Mouse (Mus musculus): ENCODE measurements around the gene Disp3. TPM values are rescaled to one million over a fixed set of nuclear protein-coding genes. Genes with fewer than 3 reads are reported as not detected.
A peak's percentile ranks its signal among the peaks of the same experiment; 100 is the strongest.

Gene Disp3
- polyA plus RNA-seq, 1 experiment from 2014 or later, result 12.2 TPM

DNA sequence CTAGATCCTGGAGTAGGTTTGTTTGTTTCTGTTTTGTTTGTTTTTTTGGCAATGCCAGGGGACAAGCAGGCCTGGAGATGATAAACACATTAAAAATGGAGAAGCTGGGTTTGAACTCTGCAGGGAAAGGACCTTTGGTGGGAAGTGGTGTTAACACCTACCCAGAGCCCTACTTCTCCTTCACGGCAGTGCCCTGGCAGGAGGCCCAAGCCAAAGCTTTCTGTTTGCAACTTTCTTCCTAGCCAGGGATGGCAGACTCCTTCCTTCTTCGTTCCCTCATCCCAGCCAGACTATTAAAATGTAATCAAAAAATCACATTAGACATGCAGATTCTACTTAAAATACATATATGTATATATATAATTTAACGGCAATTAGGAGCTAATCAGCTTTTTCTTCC is 13.1 kb downstream of the Disp3 start:
- Histone ChIP-seq H3K9me3 (ENCODE audit: control insufficient read depth, low read length) (no peaks in the 10 kb centered on the region), H3K27ac (ENCODE audit: low read length) (no peak overlapping the region), H3K9ac (replicated peaks; ENCODE audit: low read depth, low read length) (no peak overlapping the region), H3K4me1 (replicated peaks; ENCODE audit: control insufficient read depth, insufficient read depth, low read length) (peaks cover 38% of the 10 kb centered on the region), H3K4me2 (ENCODE audit: low read length) (no peak overlapping the region), H3K27me3 (replicated peaks; ENCODE audit: control insufficient read depth, insufficient read depth, low read length) (peaks cover 9% of the 10 kb centered on the region; the same call in 1 of the 2 replicates), H3K4me3 (replicated peaks; ENCODE audit: low read length) (no peak overlapping the region), H3K36me3 (ENCODE audit: control insufficient read depth, insufficient read depth) (no peaks in the 10 kb centered on the region)
- WGBS, result 36% methylated on average over 3 of the region's 3 CpGs
- ATAC-seq, result no peak

DNA sequence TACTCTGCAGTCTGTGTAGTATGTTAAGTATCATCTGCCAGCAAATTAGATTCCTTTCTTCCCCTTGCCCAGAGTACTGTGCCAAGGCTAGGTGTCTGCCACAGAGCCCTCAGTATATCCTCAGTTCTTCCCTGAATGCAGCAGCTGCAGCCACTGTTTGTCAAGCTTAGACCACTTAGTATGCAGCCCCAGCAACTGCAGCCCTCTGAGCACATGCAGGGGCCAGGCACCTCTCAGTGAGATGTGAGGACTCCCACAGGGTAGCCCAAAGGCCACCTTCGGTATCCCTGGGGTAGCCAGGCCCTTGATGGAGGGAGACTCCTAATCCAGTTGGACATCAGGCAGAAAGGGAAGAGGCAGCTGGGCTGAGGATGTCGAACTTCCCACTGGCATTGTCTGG is 14.5 kb downstream of the Disp3 start:
- H3K4me2 ChIP-seq (ENCODE audit: low read length), result no peak overlapping the region
- H3K4me3 ChIP-seq (replicated peaks; ENCODE audit: low read length), result no peak overlapping the region
- H3K9ac ChIP-seq (replicated peaks; ENCODE audit: low read depth, low read length), result no peak overlapping the region
- peak; percentile 21; the same call in 1 of the 2 replicates for ATAC-seq
- no peak overlapping the region for H3K27ac ChIP-seq (ENCODE audit: low read length)
- peaks cover 9% of the 10 kb centered on the region; the same call in 1 of the 2 replicates for H3K27me3 ChIP-seq (replicated peaks; ENCODE audit: control insufficient read depth, insufficient read depth, low read length)
- H3K9me3 ChIP-seq (ENCODE audit: control insufficient read depth, low read length), result no peaks in the 10 kb centered on the region
- H3K36me3 ChIP-seq (ENCODE audit: control insufficient read depth, insufficient read depth), result peaks cover 7% of the 10 kb centered on the region
- 5% methylated on average over 2 of the region's 2 CpGs for WGBS
- H3K4me1 ChIP-seq (replicated peaks; ENCODE audit: control insufficient read depth, insufficient read depth, low read length), result peaks cover 38% of the 10 kb centered on the region

DNA sequence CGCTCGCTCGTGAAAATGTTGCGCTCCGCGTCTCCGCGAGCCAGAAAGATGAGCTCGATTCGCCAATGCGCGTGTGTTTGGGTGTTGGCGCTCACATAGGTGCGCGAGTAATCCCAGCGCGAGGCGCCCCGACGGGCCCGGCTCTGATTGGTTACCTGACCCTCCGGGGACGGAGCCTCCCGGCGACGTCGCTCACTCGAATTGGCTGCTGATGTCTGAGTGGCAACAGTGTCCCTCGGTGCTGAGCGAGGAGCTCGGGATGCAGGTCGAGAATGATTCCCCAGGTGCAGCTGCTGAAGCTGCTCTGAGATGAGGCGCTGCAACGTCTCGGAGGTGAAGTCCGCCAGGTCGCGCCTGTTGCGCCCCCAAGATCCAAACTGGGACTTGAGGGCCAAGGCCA is 16.1 kb downstream of the Disp3 start:
- Histone ChIP-seq H3K27ac (ENCODE audit: low read length) (no peak overlapping the region), H3K4me1 (replicated peaks; ENCODE audit: control insufficient read depth, insufficient read depth, low read length) (peaks cover 27% of the 10 kb centered on the region), H3K9ac (replicated peaks; ENCODE audit: low read depth, low read length) (no peak overlapping the region), H3K4me2 (ENCODE audit: low read length) (peak overlapping the region; percentile 38), H3K27me3 (replicated peaks; ENCODE audit: control insufficient read depth, insufficient read depth, low read length) (peaks cover 9% of the 10 kb centered on the region; the same call in 1 of the 2 replicates), H3K4me3 (replicated peaks; ENCODE audit: low read length) (peak overlapping the region; percentile 23), H3K36me3 (ENCODE audit: control insufficient read depth, insufficient read depth) (peaks cover 14% of the 10 kb centered on the region), H3K9me3 (ENCODE audit: control insufficient read depth, low read length) (no peaks in the 10 kb centered on the region)
- 5% methylated on average over 39 of the region's 39 CpGs for WGBS
- ATAC-seq, result peak; percentile 39; the same call in 1 of the 2 replicates

DNA sequence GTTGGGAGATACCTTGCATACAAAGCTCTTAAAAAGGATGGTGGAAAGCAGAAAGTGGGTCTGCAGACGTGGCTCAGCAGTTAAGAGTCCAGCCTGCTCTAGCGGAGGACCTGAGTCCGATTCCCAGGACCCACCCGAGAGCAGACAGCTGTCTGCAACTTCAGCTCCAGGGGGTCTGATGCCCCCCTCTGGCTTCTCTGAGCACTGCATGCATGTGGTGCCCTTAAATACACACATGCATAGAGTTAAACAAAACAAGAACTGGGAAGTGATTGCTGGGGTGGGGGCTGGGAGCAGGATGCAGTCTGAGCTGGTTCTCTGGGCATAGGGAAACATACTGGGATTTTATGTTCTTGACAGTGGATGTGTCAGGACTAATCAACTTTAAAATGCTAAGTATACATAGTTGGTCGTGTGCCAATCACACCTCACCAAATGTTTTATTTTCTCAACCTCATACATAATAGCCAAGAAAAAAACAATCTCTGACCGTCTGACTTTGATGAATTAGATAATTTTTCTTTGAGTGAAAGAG is 20.7 kb downstream of the Disp3 start:
- ATAC-seq, result peak; percentile 62; the same call in 1 of the 2 replicates
- H3K9me3 ChIP-seq (ENCODE audit: control insufficient read depth, low read length), result 0 out of 2 replicates have a peak, but pooled peaks cover 2% of the 10 kb centered on the region
- H3K9ac ChIP-seq (replicated peaks; ENCODE audit: low read depth, low read length), result no peak overlapping the region
- no peak overlapping the region for H3K27ac ChIP-seq (ENCODE audit: low read length)
- 74% methylated on average over 6 of the region's 6 CpGs for WGBS
- peaks cover 5% of the 10 kb centered on the region for H3K4me1 ChIP-seq (replicated peaks; ENCODE audit: control insufficient read depth, insufficient read depth, low read length)
- H3K4me3 ChIP-seq (replicated peaks; ENCODE audit: low read length), result no peak overlapping the region
- H3K36me3 ChIP-seq (ENCODE audit: control insufficient read depth, insufficient read depth), result peaks cover 14% of the 10 kb centered on the region
- no peak overlapping the region for H3K4me2 ChIP-seq (ENCODE audit: low read length)
- peaks cover 5% of the 10 kb centered on the region; the same call in 1 of the 2 replicates for H3K27me3 ChIP-seq (replicated peaks; ENCODE audit: control insufficient read depth, insufficient read depth, low read length)

DNA sequence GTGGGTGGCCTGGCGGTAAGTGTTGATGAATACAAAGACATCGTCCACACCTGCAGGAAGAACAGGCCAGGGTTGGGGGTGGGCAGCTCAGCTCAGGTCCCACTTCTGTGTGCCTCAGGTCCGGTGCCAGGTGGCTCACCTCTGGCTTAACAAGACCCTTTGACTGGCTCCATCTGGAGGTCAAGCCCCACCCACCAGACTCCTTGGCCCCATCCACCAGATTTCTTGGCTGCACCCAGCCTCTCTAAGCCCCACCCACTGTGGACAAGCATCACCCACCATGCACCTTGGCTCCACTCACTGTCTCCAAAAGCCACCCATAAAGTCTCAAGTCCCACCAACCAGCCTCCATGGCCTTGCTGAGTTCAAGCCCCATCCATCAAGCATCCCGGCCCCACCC is 27.8 kb downstream of the Disp3 start:
- Histone ChIP-seq H3K36me3 (ENCODE audit: control insufficient read depth, insufficient read depth) (peaks cover 18% of the 10 kb centered on the region), H3K4me2 (ENCODE audit: low read length) (no peak overlapping the region), H3K9me3 (ENCODE audit: control insufficient read depth, low read length) (0 out of 2 replicates have a peak, but pooled peaks cover under 1% of the 10 kb centered on the region), H3K4me3 (replicated peaks; ENCODE audit: low read length) (no peak overlapping the region), H3K4me1 (replicated peaks; ENCODE audit: control insufficient read depth, insufficient read depth, low read length) (no peaks in the 10 kb centered on the region), H3K9ac (replicated peaks; ENCODE audit: low read depth, low read length) (no peak overlapping the region), H3K27me3 (replicated peaks; ENCODE audit: control insufficient read depth, insufficient read depth, low read length) (no peaks in the 10 kb centered on the region), H3K27ac (ENCODE audit: low read length) (no peak overlapping the region)
- 97% methylated on average over 4 of the region's 4 CpGs for WGBS
- ATAC-seq, result no peak

DNA sequence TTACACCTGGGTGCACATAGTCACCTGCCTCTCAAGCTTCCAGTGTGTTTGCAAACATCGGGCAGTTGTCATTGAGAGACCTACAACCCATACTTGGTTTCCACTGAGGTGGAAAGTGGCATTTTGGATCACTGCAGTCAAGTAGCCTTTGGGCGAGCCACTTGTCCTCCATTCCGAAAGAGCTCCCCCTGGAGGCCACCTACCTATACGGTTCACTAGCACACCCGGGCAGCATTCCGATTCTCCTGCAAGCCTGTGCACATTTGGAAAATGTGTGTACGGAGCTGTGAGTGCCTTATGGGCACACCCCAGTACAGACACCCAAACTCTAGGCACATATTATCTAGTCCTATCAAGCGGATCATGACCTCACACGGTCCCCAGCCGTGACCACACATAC is 38.4 kb downstream of the Disp3 start:
- 40% methylated on average over 10 of the region's 10 CpGs for WGBS
- ATAC-seq, result no peak

DNA sequence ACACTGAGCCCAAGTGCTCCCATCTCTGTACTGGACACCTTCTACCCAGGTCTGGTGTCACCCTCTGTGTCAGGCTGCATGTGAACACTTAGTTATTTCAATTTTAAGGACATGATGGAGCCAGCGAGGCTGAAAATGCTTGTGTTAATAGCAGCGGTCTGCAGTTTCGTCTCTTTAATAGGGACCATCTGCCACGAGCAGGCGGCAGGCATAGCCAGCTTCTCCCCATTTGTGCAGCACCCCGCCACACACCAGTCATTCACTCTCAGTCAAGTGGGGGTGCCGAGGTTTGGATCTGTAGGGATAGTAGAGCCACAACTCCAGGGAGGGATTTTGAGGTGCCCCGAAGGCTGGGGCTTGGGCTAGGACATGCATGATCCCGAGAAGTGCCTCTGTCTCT is 47.4 kb downstream of the Disp3 start:
- H3K4me2 ChIP-seq (ENCODE audit: low read length), result no peak overlapping the region
- H3K9ac ChIP-seq (replicated peaks; ENCODE audit: low read depth, low read length), result no peak overlapping the region
- ATAC-seq, result peak; percentile 55
- H3K36me3 ChIP-seq (ENCODE audit: control insufficient read depth, insufficient read depth), result peaks cover 10% of the 10 kb centered on the region
- peaks cover 2% of the 10 kb centered on the region for H3K9me3 ChIP-seq (ENCODE audit: control insufficient read depth, low read length)
- H3K27me3 ChIP-seq (replicated peaks; ENCODE audit: control insufficient read depth, insufficient read depth, low read length), result no peaks in the 10 kb centered on the region
- H3K4me1 ChIP-seq (replicated peaks; ENCODE audit: control insufficient read depth, insufficient read depth, low read length), result peaks cover 20% of the 10 kb centered on the region
- H3K4me3 ChIP-seq (replicated peaks; ENCODE audit: low read length), result no peak overlapping the region
- peak overlapping the region; percentile 75 for H3K27ac ChIP-seq (ENCODE audit: low read length)
- 53% methylated on average over 9 of the region's 9 CpGs for WGBS

More for the DNA sequence above, 38.4 kb downstream of the Disp3 start:
- H3K9ac ChIP-seq (replicated peaks; ENCODE audit: low read depth, low read length), result no peak overlapping the region
- H3K27me3 ChIP-seq (replicated peaks; ENCODE audit: control insufficient read depth, insufficient read depth, low read length), result no peaks in the 10 kb centered on the region
- H3K36me3 ChIP-seq (ENCODE audit: control insufficient read depth, insufficient read depth), result peaks cover 53% of the 10 kb centered on the region
- H3K4me2 ChIP-seq (ENCODE audit: low read length), result no peak overlapping the region
- H3K27ac ChIP-seq (ENCODE audit: low read length), result no peak overlapping the region
- H3K4me3 ChIP-seq (replicated peaks; ENCODE audit: low read length), result no peak overlapping the region
- H3K4me1 ChIP-seq (replicated peaks; ENCODE audit: control insufficient read depth, insufficient read depth, low read length), result no peaks in the 10 kb centered on the region
- peaks cover 6% of the 10 kb centered on the region for H3K9me3 ChIP-seq (ENCODE audit: control insufficient read depth, low read length)

DNA sequence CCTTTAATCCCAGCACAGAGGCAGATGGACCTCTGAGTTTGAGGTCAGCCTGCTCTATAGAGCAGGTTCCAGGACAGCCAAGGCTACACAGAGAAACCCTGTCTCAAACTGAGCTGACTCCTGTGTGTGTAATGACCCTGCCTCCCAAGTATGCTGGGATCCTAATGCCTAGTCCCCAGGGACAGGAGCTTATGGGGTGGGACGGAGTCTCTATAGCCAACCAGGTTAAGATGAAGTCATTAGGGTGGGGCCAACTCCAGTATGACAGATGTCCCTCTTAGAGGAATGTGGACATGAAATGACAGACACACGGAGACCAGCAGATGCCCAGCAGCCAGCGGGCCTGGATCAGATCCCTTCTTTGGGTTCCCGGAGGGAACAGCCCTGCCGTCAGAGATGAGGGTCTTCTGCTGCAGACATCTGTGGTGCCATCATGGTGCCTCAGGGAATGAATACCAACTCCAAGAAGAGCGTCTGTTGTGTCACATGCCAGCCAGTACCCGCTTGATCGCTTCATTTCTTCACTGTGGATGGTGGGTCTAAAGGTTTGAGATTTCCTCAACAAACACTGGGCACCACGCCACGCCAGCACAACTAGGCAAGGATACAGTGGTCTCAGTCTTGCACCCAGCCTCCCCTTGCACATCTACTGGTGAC is 48.2 kb downstream of the Disp3 start:
- no peak overlapping the region for H3K4me3 ChIP-seq (replicated peaks; ENCODE audit: low read length)
- H3K4me2 ChIP-seq (ENCODE audit: low read length), result no peak overlapping the region
- H3K9me3 ChIP-seq (ENCODE audit: control insufficient read depth, low read length), result no peaks in the 10 kb centered on the region
- peak; percentile 59 for ATAC-seq
- peaks cover 4% of the 10 kb centered on the region; the same call in 1 of the 2 replicates for H3K36me3 ChIP-seq (ENCODE audit: control insufficient read depth, insufficient read depth)
- peaks cover 20% of the 10 kb centered on the region for H3K4me1 ChIP-seq (replicated peaks; ENCODE audit: control insufficient read depth, insufficient read depth, low read length)
- WGBS, result 62% methylated on average over 10 of the region's 10 CpGs
- H3K9ac ChIP-seq (replicated peaks; ENCODE audit: low read depth, low read length), result no peak overlapping the region
- no peaks in the 10 kb centered on the region for H3K27me3 ChIP-seq (replicated peaks; ENCODE audit: control insufficient read depth, insufficient read depth, low read length)
- peak overlapping the region; percentile 75 for H3K27ac ChIP-seq (ENCODE audit: low read length)

DNA sequence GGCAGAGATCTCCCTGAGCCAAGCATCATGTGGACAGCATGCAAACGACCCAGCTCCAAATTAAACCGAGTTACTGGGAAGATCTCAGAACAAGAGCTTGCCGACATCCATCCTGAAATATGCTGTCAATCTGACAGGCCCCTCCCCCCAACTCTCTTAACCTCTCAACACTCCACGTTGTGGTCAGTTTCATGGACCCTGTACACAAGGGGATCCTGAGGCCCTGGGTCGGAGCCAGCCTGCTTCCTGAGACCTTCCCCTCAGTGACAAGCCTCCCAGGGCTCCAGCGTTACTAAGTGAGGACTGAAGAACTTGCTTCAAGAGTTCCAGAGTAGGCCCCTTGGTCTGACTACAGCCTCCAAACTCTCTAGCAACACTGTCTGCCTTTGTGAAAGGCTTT is 48.8 kb downstream of the Disp3 start:
- Histone ChIP-seq H3K27ac (ENCODE audit: low read length) (no peak overlapping the region), H3K9ac (replicated peaks; ENCODE audit: low read depth, low read length) (no peak overlapping the region), H3K27me3 (replicated peaks; ENCODE audit: control insufficient read depth, insufficient read depth, low read length) (no peaks in the 10 kb centered on the region), H3K4me3 (replicated peaks; ENCODE audit: low read length) (no peak overlapping the region), H3K36me3 (ENCODE audit: control insufficient read depth, insufficient read depth) (peaks cover 4% of the 10 kb centered on the region; the same call in 1 of the 2 replicates), H3K4me1 (replicated peaks; ENCODE audit: control insufficient read depth, insufficient read depth, low read length) (peaks cover 20% of the 10 kb centered on the region), H3K9me3 (ENCODE audit: control insufficient read depth, low read length) (no peaks in the 10 kb centered on the region), H3K4me2 (ENCODE audit: low read length) (no peak overlapping the region)
- WGBS, result 56% methylated on average over 6 of the region's 6 CpGs
- ATAC-seq, result no peak
